Mouse (Mus musculus): ENCODE measurements around the gene Foxj1. TPM values are rescaled to one million over a fixed set of nuclear protein-coding genes. Genes with fewer than 3 reads are reported as not detected.

The Foxj1 gene
- total RNA-seq, 2 experiments from 2014 or later: 0.10 to 0.13 TPM

Other genes starting within 250 kb of the Foxj1 start
- 100 to 1,000 TPM; 163 to 187 TPM for gene Wbp2, start 248.4 kb downstream of the Foxj1 start, total RNA-seq (2021)
- 10 to 100 TPM; 14.6 to 23.5 TPM for gene Trim47, start 208.2 kb downstream of the Foxj1 start, total RNA-seq (2021)
- gene Trim65, start 204.3 kb downstream of the Foxj1 start, total RNA-seq (2021): 10 to 100 TPM; 12.9 to 13.1 TPM
- gene Mrpl38, start 196.5 kb downstream of the Foxj1 start, total RNA-seq (2021): 100 to 1,000 TPM; 106 to 115 TPM
- gene Fbf1, start 167.2 kb downstream of the Foxj1 start, total RNA-seq (2021): 10 to 100 TPM; 30.9 to 42.1 TPM
- gene Ten1, start 136.5 kb downstream of the Foxj1 start, total RNA-seq (2021): 10 to 100 TPM; 17.3 to 20.7 TPM
- 100 to 1,000 TPM; 208 to 244 TPM for gene Acox1, start 136.4 kb downstream of the Foxj1 start, total RNA-seq (2021)
- 1 to 10 TPM in 1 of 2 experiments, under 1 TPM in 1; 0.56 to 1.0 TPM for gene Evpl, start 97.3 kb downstream of the Foxj1 start, total RNA-seq (2021)
- gene Srp68, start 61.2 kb downstream of the Foxj1 start, total RNA-seq (2021): 10 to 100 TPM; 72.8 to 75.2 TPM
- gene Galr2, start 54.5 kb downstream of the Foxj1 start, total RNA-seq (2021): under 1 TPM; 0.20 to 0.29 TPM
- gene Exoc7, start 28.2 kb downstream of the Foxj1 start, total RNA-seq (2021): 10 to 100 TPM; 53.4 to 54.2 TPM
- 1 to 10 TPM; 3.7 to 6.8 TPM for gene Rnf157, start 77.6 kb upstream of the Foxj1 start, total RNA-seq (2021)
- gene Ubald2, start 98.7 kb upstream of the Foxj1 start, total RNA-seq (2021): 10 to 100 TPM; 19.1 to 22.5 TPM
- not detected for gene Qrich2, start 130.8 kb upstream of the Foxj1 start, total RNA-seq (2021)
- gene Prpsap1, start 158.8 kb upstream of the Foxj1 start, total RNA-seq (2021): 100 to 1,000 TPM in 1 of 2 experiments, 10 to 100 TPM in 1; 67.7 to 102 TPM
- 1 to 10 TPM; 1.9 to 2.5 TPM for gene Sphk1, start 195.5 kb upstream of the Foxj1 start, total RNA-seq (2021)
- gene Ube2o, start 246.0 kb upstream of the Foxj1 start, total RNA-seq (2021): 10 to 100 TPM; 27.6 to 29.0 TPM

Measured in adrenal gland, adult 18-20 months (tissue).